8 mouse cellular contexts compared by ENCODE assay signal in the genomic region with DNA sequence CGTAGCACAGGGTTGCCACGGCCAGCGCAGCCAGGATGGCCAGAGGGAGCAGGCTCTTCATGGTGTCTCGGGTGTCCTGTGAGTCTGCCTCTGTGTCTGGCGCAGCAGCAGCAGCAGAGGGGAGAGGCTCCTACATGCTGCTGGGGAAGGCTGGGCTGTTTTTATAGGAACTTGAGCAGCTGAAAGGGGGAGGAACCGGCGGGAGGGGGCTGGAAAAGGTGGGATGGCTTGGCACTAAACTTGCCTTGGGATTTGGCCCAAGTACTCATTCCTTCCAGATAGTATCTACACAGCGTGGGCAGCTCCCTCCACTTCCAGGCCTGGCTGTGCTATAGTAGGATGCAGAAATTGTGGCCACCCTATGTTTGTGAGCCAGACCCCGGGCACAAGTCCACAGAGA. TPM values are rescaled to one million over a fixed set of nuclear protein-coding genes. Genes with fewer than 3 reads are reported as not detected.
DNase-seq lines count a peak whose midpoint lies in the region; ATAC-seq and TF ChIP-seq lines count a peak whose summit lies in the region.

TSS of gene Mgp (minus strand) at position 154 of the 400 bp plus-strand sequence.

- H3K4me3 ChIP-seq in midbrain, embryonic 14.5 days (replicated peaks; ENCODE audit: low read depth, low read length): no peak within 1 kb of the TSS
- H3K4me3 ChIP-seq in midbrain, embryonic 11.5 days (ENCODE audit: low read depth, low read length): no peak within 1 kb of the TSS
- peak within 1 kb of the TSS; percentile 21 for H3K4me3 ChIP-seq in embryonic facial prominence, embryonic 12.5 days
- peak within 1 kb of the TSS; percentile 55 for H3K4me3 ChIP-seq in heart, embryonic 13.5 days
- no peak within 1 kb of the TSS for H3K4me3 ChIP-seq in midbrain, postnatal 0 days (ENCODE audit: low read depth, low read length)

- no peaks in the 10 kb centered on the region for H3K27me3 ChIP-seq in midbrain, embryonic 14.5 days (ENCODE audit: control insufficient read depth, insufficient read depth, low read length)
- H3K27me3 ChIP-seq in midbrain, embryonic 11.5 days (ENCODE audit: control insufficient read depth, insufficient read depth, low read length): no peaks in the 10 kb centered on the region
- no peaks in the 10 kb centered on the region for H3K27me3 ChIP-seq in embryonic facial prominence, embryonic 12.5 days
- no peaks in the 10 kb centered on the region for H3K27me3 ChIP-seq in heart, embryonic 13.5 days (replicated peaks)
- H3K27me3 ChIP-seq in midbrain, postnatal 0 days (ENCODE audit: insufficient read depth, low read length): no peaks in the 10 kb centered on the region

- no peak for TF ChIP-seq CTCF in midbrain, postnatal 0 days (IDR thresholded peaks at IDR 0.05)

- no peaks in the 10 kb centered on the region for H3K4me1 ChIP-seq in midbrain, embryonic 14.5 days (ENCODE audit: control insufficient read depth, insufficient read depth, low read length)
- H3K4me1 ChIP-seq in midbrain, embryonic 11.5 days (ENCODE audit: control insufficient read depth, insufficient read depth, low read length): no peaks in the 10 kb centered on the region
- peaks cover 17% of the 10 kb centered on the region for H3K4me1 ChIP-seq in embryonic facial prominence, embryonic 12.5 days
- peaks cover 28% of the 10 kb centered on the region for H3K4me1 ChIP-seq in heart, embryonic 13.5 days
- no peaks in the 10 kb centered on the region for H3K4me1 ChIP-seq in midbrain, postnatal 0 days (ENCODE audit: insufficient read depth, low read length)

- H3K9me3 ChIP-seq in midbrain, embryonic 14.5 days (ENCODE audit: control insufficient read depth, low read length): no peaks in the 10 kb centered on the region
- H3K9me3 ChIP-seq in midbrain, embryonic 11.5 days (ENCODE audit: control insufficient read depth, low read length): no peaks in the 10 kb centered on the region
- no peaks in the 10 kb centered on the region for H3K9me3 ChIP-seq in embryonic facial prominence, embryonic 12.5 days
- no peaks in the 10 kb centered on the region for H3K9me3 ChIP-seq in heart, embryonic 13.5 days
- no peaks in the 10 kb centered on the region for H3K9me3 ChIP-seq in midbrain, postnatal 0 days (ENCODE audit: low read length)

- no peaks in the 10 kb centered on the region for H3K36me3 ChIP-seq in midbrain, embryonic 14.5 days (ENCODE audit: control insufficient read depth, insufficient read depth, low read length)
- H3K36me3 ChIP-seq in midbrain, embryonic 11.5 days (ENCODE audit: control insufficient read depth, insufficient read depth, low read length): no peaks in the 10 kb centered on the region
- no peaks in the 10 kb centered on the region for H3K36me3 ChIP-seq in embryonic facial prominence, embryonic 12.5 days
- peaks cover 12% of the 10 kb centered on the region for H3K36me3 ChIP-seq in heart, embryonic 13.5 days
- H3K36me3 ChIP-seq in midbrain, postnatal 0 days (ENCODE audit: insufficient read depth, low read length): no peaks in the 10 kb centered on the region

- 0 out of 2 replicates have a peak within 1 kb of the TSS, but pooled peaks have one; percentile 2 for H3K4me2 ChIP-seq in midbrain, embryonic 14.5 days (ENCODE audit: low read length)
- H3K4me2 ChIP-seq in midbrain, embryonic 11.5 days: no peak within 1 kb of the TSS
- peak within 1 kb of the TSS; percentile 32 for H3K4me2 ChIP-seq in embryonic facial prominence, embryonic 12.5 days (replicated peaks)
- H3K4me2 ChIP-seq in heart, embryonic 13.5 days: peak within 1 kb of the TSS; percentile 65
- no peak within 1 kb of the TSS for H3K4me2 ChIP-seq in midbrain, postnatal 0 days (ENCODE audit: low read depth, low read length, poor library complexity, severe bottlenecking)

- DNase-seq in midbrain, embryonic 14.5 days: no peak
- DNase-seq in midbrain, embryonic 11.5 days (ENCODE audit: low spot score, missing footprints): no peak
- DNase-seq in left cerebral cortex, adult 11 months (ENCODE audit: low spot score): peak; percentile 10
- no peak for DNase-seq in midbrain, postnatal 0 days (ENCODE audit: low spot score)
- DNase-seq in MN1 (ENCODE audit: low spot score): no peak

- H3K27ac ChIP-seq in midbrain, embryonic 14.5 days (replicated peaks; ENCODE audit: low read depth, low read length): no peak within 1 kb of the TSS
- no peak within 1 kb of the TSS for H3K27ac ChIP-seq in midbrain, embryonic 11.5 days (ENCODE audit: low read depth, low read length)
- peak within 1 kb of the TSS; percentile 58 for H3K27ac ChIP-seq in embryonic facial prominence, embryonic 12.5 days
- peak within 1 kb of the TSS; percentile 85 for H3K27ac ChIP-seq in heart, embryonic 13.5 days (replicated peaks)
- H3K27ac ChIP-seq in midbrain, postnatal 0 days (ENCODE audit: low read depth, low read length): no peak within 1 kb of the TSS

- no peak for ATAC-seq in midbrain, embryonic 14.5 days (ENCODE audit: low FRiP score, low TSS enrichment)
- no peak for ATAC-seq in midbrain, embryonic 11.5 days (ENCODE audit: low FRiP score)
- ATAC-seq in embryonic facial prominence, embryonic 12.5 days (ENCODE audit: insufficient number of reproducible peaks, insufficient read depth, low FRiP score, low TSS enrichment): peak; percentile 74; the same call in 1 of the 2 replicates
- peak; percentile 35; the same call in 1 of the 2 replicates for ATAC-seq in heart, embryonic 13.5 days (ENCODE audit: extremely low read depth, insufficient number of reproducible peaks, low FRiP score, low TSS enrichment)
- no peak for ATAC-seq in midbrain, postnatal 0 days (ENCODE audit: low FRiP score)
- no peak for ATAC-seq in cerebellum, adult (ENCODE audit: insufficient number of reproducible peaks, low FRiP score, low TSS enrichment)

- 67% methylated on average over 9 of the region's 9 CpGs for WGBS in midbrain, embryonic 14.5 days
- WGBS in midbrain, embryonic 11.5 days: 66% methylated on average over 9 of the region's 9 CpGs
- 22% methylated on average over 9 of the region's 9 CpGs for WGBS in embryonic facial prominence, embryonic 12.5 days
- 18% methylated on average over 9 of the region's 9 CpGs for WGBS in heart, embryonic 13.5 days
- WGBS in midbrain, postnatal 0 days: 67% methylated on average over 9 of the region's 9 CpGs

- no peak within 1 kb of the TSS for H3K9ac ChIP-seq in midbrain, embryonic 14.5 days (replicated peaks; ENCODE audit: low read length)
- no peak within 1 kb of the TSS for H3K9ac ChIP-seq in midbrain, embryonic 11.5 days (ENCODE audit: low read length)
- peak within 1 kb of the TSS; percentile 31; the same call in 1 of the 2 replicates for H3K9ac ChIP-seq in embryonic facial prominence, embryonic 12.5 days
- H3K9ac ChIP-seq in heart, embryonic 13.5 days: peak within 1 kb of the TSS; percentile 85
- H3K9ac ChIP-seq in midbrain, postnatal 0 days (replicated peaks; ENCODE audit: low read length, poor library complexity, severe bottlenecking): no peak within 1 kb of the TSS

RNA-seq across cellular contexts. Expression of gene Mgp, which starts in this region (rescaled TPM):
- 0.65 and 3.5 TPM in 2 replicates for polyA plus RNA-seq in midbrain, embryonic 14.5 days (2014; fragmentation: Nextera tagmentation; extraction: Ambion mirVana)
- 1.6 and 2.4 TPM in 2 replicates for polyA plus RNA-seq in midbrain, embryonic 11.5 days (2014; fragmentation: Nextera tagmentation; extraction: Ambion mirVana)
- polyA plus RNA-seq in embryonic facial prominence, embryonic 12.5 days (2016; fragmentation: Nextera tagmentation; extraction: Ambion mirVana): 41.2 and 42.9 TPM in 2 replicates
- polyA plus RNA-seq in heart, embryonic 13.5 days (2015; fragmentation: Nextera tagmentation; extraction: Ambion mirVana): 290 and 310 TPM in 2 replicates
- total RNA-seq in midbrain, postnatal 0 days (2014; rRNA removed): 25.6 and 31.4 TPM in 2 replicates
- 72.6 and 74.6 TPM in 2 replicates for polyA plus RNA-seq in midbrain, postnatal 0 days (2015; fragmentation: Nextera tagmentation; extraction: Ambion mirVana)

Comparison
In these comparisons a context has a peak if more than half of its experiments do, and no peak if none do; other contexts are left out.
1. H3K4me2 ChIP-seq: peak in midbrain, embryonic 14.5 days (single experiment), embryonic facial prominence, embryonic 12.5 days (single experiment) and heart, embryonic 13.5 days (single experiment); none in midbrain, embryonic 11.5 days (single experiment) and midbrain, postnatal 0 days (single experiment).
2. ATAC-seq: peak in embryonic facial prominence, embryonic 12.5 days (single experiment) and heart, embryonic 13.5 days (single experiment); none in midbrain, embryonic 14.5 days (single experiment), midbrain, embryonic 11.5 days (single experiment), midbrain, postnatal 0 days (single experiment) and cerebellum, adult (single experiment).
3. H3K27ac ChIP-seq: peak in embryonic facial prominence, embryonic 12.5 days (single experiment) and heart, embryonic 13.5 days (single experiment); none in midbrain, embryonic 14.5 days (single experiment), midbrain, embryonic 11.5 days (single experiment) and midbrain, postnatal 0 days (single experiment).
4. H3K4me3 ChIP-seq: peak in embryonic facial prominence, embryonic 12.5 days (single experiment) and heart, embryonic 13.5 days (single experiment); none in midbrain, embryonic 14.5 days (single experiment), midbrain, embryonic 11.5 days (single experiment) and midbrain, postnatal 0 days (single experiment).
5. H3K9ac ChIP-seq: peak in embryonic facial prominence, embryonic 12.5 days (single experiment) and heart, embryonic 13.5 days (single experiment); none in midbrain, embryonic 14.5 days (single experiment), midbrain, embryonic 11.5 days (single experiment) and midbrain, postnatal 0 days (single experiment).